Mouse (Mus musculus) ES-E14 (cell line): ENCODE measurements around the gene Tent5c. TPM values are rescaled to one million over a fixed set of nuclear protein-coding genes. Genes with fewer than 3 reads are reported as not detected.

ENCODE experiments used
- DNase-seq: peaks from one replicate; pipeline ENCODE4 v3.0.0-alpha.2; 2013; ENCODE audit warnings: low read depth, low spot score
- H3K27ac ChIP-seq: 2 replicates; pipeline ENCODE4 v1.5.1; 2012; ENCODE audit warnings: low read depth, mild to moderate bottlenecking, low read length, moderate library complexity, mixed read lengths; ENCODE audit not compliant: poor library complexity, insufficient read depth, severe bottlenecking
- H3K36me3 ChIP-seq: 2 replicates; pipeline ENCODE4 v1.6.1; 2012; ENCODE audit warnings: mild to moderate bottlenecking, low read length, moderate library complexity, mixed read lengths; ENCODE audit not compliant: control insufficient read depth, poor library complexity, insufficient read depth, severe bottlenecking
- H3K4me1 ChIP-seq, 2 experiments: fragments of 150-350 bp in 1 of 2; sonication (generic) in 1 of 2; 2 replicates each; pipeline ENCODE4 v1.6.1; 2012; ENCODE audit warnings: low read length in 2 of 2, mild to moderate bottlenecking in 1 of 2, mixed read lengths in 1 of 2; ENCODE audit not compliant: control insufficient read depth in 2 of 2, insufficient read depth in 2 of 2, poor library complexity in 1 of 2
- H3K4me3 ChIP-seq, 2 experiments: fragments of 150-350 bp in 1 of 2; sonication (generic) in 1 of 2; 2 replicates each; pipeline ENCODE4 v1.5.1; 2012; ENCODE audit warnings: low read length in 2 of 2, low read depth in 1 of 2, mild to moderate bottlenecking in 1 of 2, mixed read lengths in 1 of 2; ENCODE audit not compliant: insufficient read depth in 1 of 2, poor library complexity in 1 of 2, severe bottlenecking in 1 of 2
- H3K9ac ChIP-seq: 2 replicates; pipeline ENCODE4 v1.6.1; 2012; ENCODE audit warnings: low read depth, mild to moderate bottlenecking, low read length, mixed read lengths; ENCODE audit not compliant: poor library complexity, insufficient read depth, severe bottlenecking
- H3K9me3 ChIP-seq: fragments of 150-350 bp; sonication (generic); 2 replicates; pipeline ENCODE4 v1.6.1; 2012; ENCODE audit warnings: low read depth, mild to moderate bottlenecking, low read length; ENCODE audit not compliant: control insufficient read depth, insufficient read depth
- CHD2 ChIP-seq: IDR thresholded peaks from 2 replicates; pipeline ENCODE4 v1.6.1; 2014; ENCODE audit warnings: mild to moderate bottlenecking, low read depth, low read length, inconsistent platforms
- HCFC1 ChIP-seq: IDR thresholded peaks from 2 replicates; pipeline ENCODE4 v1.6.1; 2012; ENCODE audit warnings: low read length, inconsistent platforms, borderline replicate concordance; ENCODE audit not compliant: insufficient read depth
- MAFK ChIP-seq: IDR thresholded peaks from 2 replicates; pipeline ENCODE4 v1.6.1; 2014; ENCODE audit warnings: mild to moderate bottlenecking, low read depth, low read length, inconsistent platforms; ENCODE audit not compliant: insufficient read depth
- ZC3H11A ChIP-seq: IDR thresholded peaks from 2 replicates; pipeline ENCODE4 v1.6.1; 2012; ENCODE audit warnings: low read depth, mild to moderate bottlenecking, inconsistent platforms, low read length, borderline replicate concordance
- ZNF384 ChIP-seq: IDR thresholded peaks from 2 replicates; pipeline ENCODE4 v1.6.1; 2012; ENCODE audit warnings: low read depth, low read length, inconsistent platforms
- in situ Hi-C, 2 experiments: fragments of 600-800 bp; cut with MboI; formaldehyde crosslinking; loops; one replicate each; pipeline ENCODE4 v1.15.1; 2025; ENCODE audit warnings: low sequenced_read_pairs in 2 of 2, inconsistent platforms in 1 of 2; ENCODE audit not compliant: unreplicated experiment in 2 of 2
- total RNA-seq: library from RNA; depleted of rRNA; stranded (reverse); fragments of 300-350 nt; gene quantifications from 2 replicates; pipeline ENCODE4 v1.2.3, GENCODE M21; 2012

Gene Tent5c
- total RNA-seq, 1 experiment = 1.2 TPM

GRCm38 (mm10) chr3:100502516-100502915 is 13.4 kb upstream of the Tent5c start:
- no peak for TF ChIP-seq ZNF384
- TF ChIP-seq MAFK = no peak
- no peak for TF ChIP-seq CHD2
- TF ChIP-seq HCFC1 = no peak
- TF ChIP-seq ZC3H11A = no peak
- in situ Hi-C loops = no loop called here
- Histone ChIP-seq H3K9ac (no peak overlapping the region), H3K4me3 (no peak overlapping the region), H3K27ac (no peak overlapping the region), H3K4me1 (no peaks in the 10 kb centered on the region), H3K36me3 (no peaks in the 10 kb centered on the region), H3K9me3 (no peaks in the 10 kb centered on the region)
- DNase-seq = no peak

DNA sequence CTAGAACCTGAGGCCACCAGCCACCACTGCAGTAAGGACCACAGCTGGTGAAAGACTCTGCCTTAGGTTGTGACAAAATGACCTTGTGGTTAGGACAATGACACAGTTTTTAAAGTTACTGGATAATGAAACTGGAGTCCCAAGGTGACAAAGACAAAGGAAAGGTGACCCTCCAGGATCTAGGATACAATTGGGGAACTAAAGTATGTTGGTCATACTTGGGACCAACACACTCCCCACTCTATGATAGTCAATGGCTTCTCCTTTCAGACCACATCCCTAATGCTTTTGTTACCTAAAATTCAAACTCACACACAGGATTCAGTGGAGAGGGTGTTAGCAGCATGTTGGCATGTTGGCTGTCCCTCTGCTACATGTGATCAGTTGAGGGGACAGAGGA is 12.8 kb upstream of the Tent5c start:
- in situ Hi-C loops = no loop called here
- TF ChIP-seq ZNF384 (no peak), MAFK (no peak), HCFC1 (no peak), ZC3H11A (no peak), CHD2 (no peak)
- no peak for DNase-seq
- H3K36me3 ChIP-seq = no peaks in the 10 kb centered on the region
- H3K9me3 ChIP-seq = no peaks in the 10 kb centered on the region
- no peak overlapping the region for H3K9ac ChIP-seq
- no peak overlapping the region for H3K4me3 ChIP-seq
- no peak overlapping the region for H3K27ac ChIP-seq
- no peaks in the 10 kb centered on the region for H3K4me1 ChIP-seq

DNA sequence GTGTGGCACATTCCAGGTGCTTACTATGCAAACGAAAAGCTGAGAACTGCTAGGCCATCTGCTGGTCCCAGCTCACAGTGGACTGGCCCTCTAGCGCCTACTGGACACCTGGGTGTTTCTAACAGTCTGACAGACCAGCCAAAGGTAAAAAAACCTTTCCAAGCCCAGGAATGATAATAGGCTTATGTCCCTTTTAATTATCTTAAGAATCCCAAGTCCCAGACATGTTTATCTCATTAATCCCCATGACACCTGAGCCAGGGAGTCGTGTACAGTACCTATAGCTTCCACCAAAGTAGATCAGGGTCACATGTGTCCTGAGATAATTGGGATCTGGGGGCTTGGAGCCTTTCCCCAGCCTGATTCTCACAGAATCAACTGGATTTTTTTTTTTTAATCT is 7.0 kb upstream of the Tent5c start:
- H3K36me3 ChIP-seq = no peaks in the 10 kb centered on the region; the same call in 1 of the 2 replicates
- peaks cover 0 to 4% of the 10 kb centered on the region in 2 experiments; a peak in 1 of 4 replicates for H3K4me1 ChIP-seq
- TF ChIP-seq HCFC1 = no peak
- TF ChIP-seq CHD2 = no peak
- TF ChIP-seq MAFK = no peak
- TF ChIP-seq ZC3H11A = no peak
- no peak for TF ChIP-seq ZNF384
- DNase-seq = no peak
- H3K9ac ChIP-seq = no peak overlapping the region
- no peaks in the 10 kb centered on the region for H3K9me3 ChIP-seq
- no peak overlapping the region for H3K4me3 ChIP-seq
- H3K27ac ChIP-seq = no peak overlapping the region
- in situ Hi-C loops = no loop called here

DNA sequence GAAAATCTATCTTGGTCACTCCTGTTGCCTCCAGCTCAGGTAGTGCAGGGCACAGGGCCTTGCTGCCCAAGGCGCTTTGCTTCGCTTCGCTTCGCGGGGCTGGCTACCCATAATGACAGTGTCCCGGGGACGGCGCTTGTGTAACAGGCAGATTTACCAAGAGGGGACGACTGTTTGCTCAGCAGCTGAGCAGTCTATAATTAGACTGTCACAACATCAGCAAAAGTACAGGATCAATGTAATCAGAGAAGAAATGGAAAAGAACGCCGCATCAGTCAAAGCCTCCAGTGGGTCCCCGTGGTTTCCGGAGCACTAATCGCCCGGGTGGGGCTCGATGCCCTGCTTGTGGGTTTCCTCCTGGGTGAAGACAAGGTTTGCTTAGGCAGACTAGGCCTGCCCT is 6.3 kb upstream of the Tent5c start:
- Histone ChIP-seq H3K4me3 (no peak overlapping the region), H3K9ac (no peak overlapping the region), H3K4me1 (peaks cover 0 to 4% of the 10 kb centered on the region in 2 experiments; a peak in 1 of 4 replicates), H3K36me3 (no peaks in the 10 kb centered on the region; the same call in 1 of the 2 replicates), H3K9me3 (no peaks in the 10 kb centered on the region), H3K27ac (no peak overlapping the region)
- in situ Hi-C loops = no loop called here
- TF ChIP-seq ZNF384 = no peak
- DNase-seq = no peak

DNA sequence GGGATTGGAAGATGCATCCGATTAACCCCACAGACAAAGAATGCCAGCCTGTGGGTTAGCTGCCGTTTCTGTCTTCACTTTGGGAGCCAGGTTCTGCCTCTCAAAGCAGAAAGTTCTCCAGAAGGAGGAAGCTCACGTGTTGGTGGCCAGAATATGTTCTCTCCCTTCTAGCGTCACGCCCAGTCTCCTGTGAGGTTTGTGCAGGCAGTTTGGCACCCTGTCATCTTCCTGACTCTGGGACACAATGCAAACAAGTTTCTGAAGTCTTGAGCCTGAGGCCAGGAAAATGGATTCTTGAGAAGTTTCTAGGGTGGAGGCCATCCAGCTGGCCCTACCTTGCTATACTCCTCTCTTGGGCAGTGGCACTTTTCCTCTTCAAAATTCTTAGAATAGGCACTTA is 5.8 kb upstream of the Tent5c start:
- Histone ChIP-seq H3K9me3 (no peaks in the 10 kb centered on the region), H3K4me1 (peaks cover 2 to 4% of the 10 kb centered on the region in 2 experiments; a peak in 1 of 4 replicates), H3K27ac (no peak overlapping the region), H3K4me3 (no peak overlapping the region), H3K9ac (no peak overlapping the region), H3K36me3 (no peaks in the 10 kb centered on the region; the same call in 1 of the 2 replicates)
- no peak for DNase-seq
- in situ Hi-C loops = no loop called here
- TF ChIP-seq MAFK (no peak), CHD2 (no peak), HCFC1 (no peak), ZNF384 (no peak), ZC3H11A (no peak)
